Mouse (Mus musculus) embryonic fibroblast, embryonic 13.5 days (primary cell): ENCODE measurements around the gene Aicda.

ENCODE experiments used
- CTCF ChIP-seq: IDR thresholded peaks from 2 replicates; pipeline ENCODE4 v1.5.1; 2011; ENCODE audit warnings: mild to moderate bottlenecking, control low read depth, low read length, moderate library complexity, borderline replicate concordance; ENCODE audit not compliant: insufficient read depth
- POLR2A ChIP-seq: IDR thresholded peaks from 2 replicates; pipeline ENCODE4 v1.6.1; 2011; ENCODE audit warnings: low read depth, mild to moderate bottlenecking, control low read depth, low read length, moderate library complexity

DNA sequence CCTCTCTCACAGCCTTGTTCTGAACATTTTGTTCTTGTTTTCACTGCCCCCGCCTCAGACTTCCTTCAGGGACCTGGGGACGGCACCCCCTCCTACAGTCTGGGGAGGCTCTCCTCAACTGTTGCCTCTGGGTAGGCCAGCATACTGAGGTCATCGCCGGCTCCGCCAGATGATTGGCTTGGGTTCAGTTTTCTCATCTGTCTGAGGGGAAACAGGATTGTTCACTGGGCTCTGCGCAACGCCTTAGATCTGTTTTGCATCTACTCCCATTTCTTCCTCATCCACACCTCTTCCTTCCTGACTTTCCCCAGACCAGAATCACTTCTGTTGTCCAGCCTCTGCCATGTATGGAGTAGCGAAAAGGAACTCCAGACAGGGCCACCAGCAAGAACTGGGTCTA is 45.1 kb upstream of the Aicda start:
- TF ChIP-seq CTCF, result no peak
- TF ChIP-seq POLR2A, result no peak
